Mouse (Mus musculus) kidney, embryonic 15.5 days (tissue): ENCODE measurements around the gene Cnot6. TPM values are rescaled to one million over a fixed set of nuclear protein-coding genes. Genes with fewer than 3 reads are reported as not detected.
A peak's percentile ranks its signal among the peaks of the same experiment; 100 is the strongest.

Source experiments
- ATAC-seq: fragments of 200-750 bp; cut with Nextera tagmentation; replicated peaks from 2 replicates; pipeline ENCODE4 v1.8.0; 2017; ENCODE audit warnings: moderate TSS enrichment; ENCODE audit not compliant: low FRiP score
- H3K27ac ChIP-seq: fragments of 300-500 bp; sonication (generic); 2 replicates; pipeline ENCODE4 v1.5.1; 2015; ENCODE audit warnings: mild to moderate bottlenecking, inconsistent platforms
- H3K27me3 ChIP-seq: fragments of 300-500 bp; sonication (generic); 2 replicates; pipeline ENCODE4 v1.6.1; 2015; ENCODE audit warnings: inconsistent platforms
- H3K36me3 ChIP-seq: fragments of 300-500 bp; sonication (generic); 2 replicates; pipeline ENCODE4 v1.6.1; 2015; ENCODE audit warnings: inconsistent platforms
- H3K4me1 ChIP-seq: fragments of 300-500 bp; sonication (generic); 2 replicates; pipeline ENCODE4 v1.6.1; 2015; ENCODE audit warnings: inconsistent platforms
- H3K4me2 ChIP-seq: fragments of 300-500 bp; sonication (generic); 2 replicates; pipeline ENCODE4 v1.6.1; 2015; ENCODE audit warnings: moderate library complexity, mild to moderate bottlenecking, inconsistent platforms
- H3K4me3 ChIP-seq: fragments of 300-500 bp; sonication (generic); replicated peaks from 2 replicates; pipeline ENCODE4 v1.5.1; 2015; ENCODE audit warnings: mild to moderate bottlenecking, inconsistent platforms
- H3K9ac ChIP-seq: fragments of 300-500 bp; sonication (generic); 2 replicates; pipeline ENCODE4 v1.6.1; 2015; ENCODE audit warnings: mild to moderate bottlenecking, inconsistent platforms
- H3K9me3 ChIP-seq: fragments of 300-500 bp; sonication (generic); replicated peaks from 2 replicates; pipeline ENCODE4 v1.6.1; 2016; ENCODE audit warnings: inconsistent platforms
- WGBS: fragments of 180-500 bp; shearing (Covaris S2); methylation state at CpG from one replicate; pipeline ENCODE4 v1.1.7; 2015; ENCODE audit warnings: mixed read lengths; 5-methylcytosine and 5-hydroxymethylcytosine counted together
- polyA plus RNA-seq: library from polyadenylated mRNA; unstranded; fragments of >200 nt; fragmentation: Nextera tagmentation; extraction: Ambion mirVana; gene quantifications from 2 replicates; pipeline ENCODE4 v1.2.1, GENCODE M21; 2015

Cnot6 gene
- polyA plus RNA-seq: 67.1 and 70.8 TPM in 2 replicates

DNA sequence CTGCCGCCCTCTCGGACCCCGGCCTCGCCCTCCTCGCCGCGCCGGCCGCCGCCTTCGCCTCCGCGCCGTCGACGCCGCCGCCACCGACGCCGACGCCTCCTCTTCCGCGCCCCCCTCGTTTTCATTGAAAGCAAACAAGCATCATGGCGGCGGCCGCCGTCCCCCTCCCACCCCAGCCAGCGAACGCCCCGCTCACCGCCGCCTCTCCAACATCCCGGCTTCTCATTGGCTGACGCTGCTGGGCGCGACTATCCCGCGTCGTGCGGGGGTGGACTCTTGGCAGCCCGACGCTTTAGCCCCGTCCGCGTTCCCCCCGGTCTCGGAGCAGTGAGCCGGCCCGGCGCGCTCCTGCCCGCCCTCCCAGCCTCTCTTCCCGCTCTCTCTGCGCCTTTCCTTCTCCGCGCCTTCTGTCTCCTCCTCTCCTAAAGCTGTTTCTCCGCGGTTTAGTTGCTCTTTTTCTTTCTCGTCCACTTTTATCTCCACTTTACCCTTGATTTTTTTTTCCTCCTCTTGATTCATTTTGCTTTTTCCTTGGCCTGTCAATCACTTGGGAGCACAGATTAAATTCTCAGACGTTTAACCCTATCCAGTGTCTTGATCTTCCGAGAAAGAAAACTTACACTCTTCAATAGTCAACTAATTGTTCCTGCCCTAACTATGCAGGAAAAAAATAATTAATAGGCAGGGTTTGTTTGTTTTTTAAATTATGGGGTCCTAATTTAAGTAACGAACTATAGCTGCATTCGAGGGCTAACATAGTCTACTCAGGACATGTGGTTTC lies at the start of gene Cnot6:
Cnot6 (minus strand) TSS at position 169 of the 781 bp plus-strand sequence.
- Histone ChIP-seq H3K27ac (peak within 1 kb of the TSS; percentile 96), H3K4me3 (peak within 1 kb of the TSS; percentile 97), H3K4me1 (peaks cover 27% of the 10 kb centered on the region), H3K9me3 (no peaks in the 10 kb centered on the region), H3K4me2 (peak within 1 kb of the TSS; percentile 69), H3K27me3 (no peaks in the 10 kb centered on the region), H3K9ac (peak within 1 kb of the TSS; percentile 97), H3K36me3 (peaks cover 4% of the 10 kb centered on the region)
- peak; percentile 97 for ATAC-seq
- under 1% methylated on average over 60 of the region's 65 CpGs for WGBS

DNA sequence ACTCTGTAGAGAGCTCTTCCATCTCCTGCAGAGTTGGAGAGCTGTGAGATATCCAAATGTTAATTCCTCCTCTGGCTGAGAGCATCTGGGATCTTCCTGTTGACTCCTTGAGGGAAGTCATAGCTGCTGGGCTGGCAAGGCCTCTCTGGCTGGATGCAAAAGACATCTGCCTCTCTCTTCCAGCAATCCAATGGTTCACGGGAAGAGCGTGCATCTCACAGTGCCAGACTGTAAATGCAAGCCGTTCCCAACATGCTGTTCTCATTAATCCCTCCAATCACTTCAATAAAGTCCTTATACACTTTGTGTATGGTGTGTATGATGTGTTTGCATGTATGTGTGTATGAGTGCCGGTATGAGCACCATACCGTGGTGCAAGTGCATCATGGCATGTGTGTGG lies 48.6 kb upstream of the Cnot6 start:
- Histone ChIP-seq H3K9me3 (no peaks in the 10 kb centered on the region), H3K27me3 (no peaks in the 10 kb centered on the region), H3K36me3 (no peaks in the 10 kb centered on the region), H3K27ac (no peak overlapping the region), H3K4me3 (no peak overlapping the region), H3K4me1 (peaks cover 18% of the 10 kb centered on the region), H3K4me2 (no peak overlapping the region), H3K9ac (no peak overlapping the region)
- 95% methylated on average over 5 of the region's 5 CpGs for WGBS
- no peak for ATAC-seq

DNA sequence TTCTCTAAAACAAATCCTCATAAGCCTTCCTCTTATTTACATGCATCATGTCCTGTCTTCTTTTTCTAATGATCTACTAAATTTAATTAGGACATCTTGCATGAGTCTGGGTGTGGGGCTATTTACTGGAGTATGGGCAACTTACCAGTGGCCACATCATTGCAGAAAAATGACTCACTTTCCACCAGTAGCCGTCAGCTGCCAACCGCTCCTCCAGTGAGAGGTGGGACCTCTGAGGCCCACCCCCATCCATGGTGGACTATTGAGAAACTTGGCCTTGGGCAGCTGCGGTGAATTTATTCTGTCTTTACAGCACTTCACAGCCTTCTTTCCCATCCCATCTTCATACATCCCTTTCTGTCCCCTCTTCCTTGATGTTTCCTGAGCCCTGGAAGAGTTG lies 45.6 kb upstream of the Cnot6 start:
- no peak overlapping the region for H3K9ac ChIP-seq
- 89% methylated on average over 3 of the region's 3 CpGs for WGBS
- H3K9me3 ChIP-seq: no peaks in the 10 kb centered on the region
- H3K4me2 ChIP-seq: no peak overlapping the region
- no peak overlapping the region for H3K27ac ChIP-seq
- H3K36me3 ChIP-seq: no peaks in the 10 kb centered on the region
- no peaks in the 10 kb centered on the region for H3K27me3 ChIP-seq
- no peak overlapping the region for H3K4me3 ChIP-seq
- peaks cover 9% of the 10 kb centered on the region; the same call in 1 of the 2 replicates for H3K4me1 ChIP-seq
- ATAC-seq: no peak

DNA sequence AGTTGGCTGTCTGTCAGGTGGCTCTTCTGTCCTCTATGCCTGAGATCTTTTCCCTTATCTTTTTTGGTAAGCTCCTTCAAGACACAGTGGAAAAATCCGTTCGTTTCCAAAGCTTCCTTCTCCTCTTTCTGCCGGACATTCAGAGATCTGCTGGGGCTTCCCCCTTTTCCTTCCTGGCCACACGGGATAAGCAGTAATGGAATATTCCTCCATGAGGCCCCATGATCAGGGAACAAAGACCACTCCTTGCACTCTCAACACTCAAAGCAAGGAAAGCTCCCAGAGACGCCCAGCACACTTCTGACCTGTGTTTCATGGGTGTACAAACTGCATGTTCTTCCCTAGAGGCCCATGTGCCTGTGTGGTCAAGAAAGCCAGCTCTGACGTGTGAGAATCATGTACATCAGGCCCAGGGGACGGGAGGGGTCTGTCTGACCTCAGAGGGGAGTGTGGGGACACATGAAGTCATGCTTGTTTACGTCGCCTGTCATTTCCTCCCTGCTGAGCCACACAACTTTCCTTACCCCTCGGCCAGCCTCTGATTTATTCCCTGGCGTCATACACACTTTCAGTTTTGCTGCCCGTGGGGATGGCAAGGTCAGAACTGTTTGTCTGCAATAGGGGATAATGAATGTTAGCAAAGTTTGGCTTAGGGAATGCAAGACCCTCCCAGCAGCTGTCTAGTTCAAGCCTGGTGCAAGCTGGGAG lies 42.6 kb upstream of the Cnot6 start:
- no peak overlapping the region for H3K4me2 ChIP-seq
- no peaks in the 10 kb centered on the region for H3K27me3 ChIP-seq
- no peaks in the 10 kb centered on the region for H3K9me3 ChIP-seq
- 43% methylated on average over 12 of the region's 12 CpGs for WGBS
- no peaks in the 10 kb centered on the region for H3K36me3 ChIP-seq
- H3K27ac ChIP-seq: peak overlapping the region; percentile 52; the same call in 1 of the 2 replicates
- no peak overlapping the region for H3K4me3 ChIP-seq
- peaks cover 9% of the 10 kb centered on the region; the same call in 1 of the 2 replicates for H3K4me1 ChIP-seq
- H3K9ac ChIP-seq: no peak overlapping the region
- ATAC-seq: no peak; the same call in 1 of the 2 replicates

DNA sequence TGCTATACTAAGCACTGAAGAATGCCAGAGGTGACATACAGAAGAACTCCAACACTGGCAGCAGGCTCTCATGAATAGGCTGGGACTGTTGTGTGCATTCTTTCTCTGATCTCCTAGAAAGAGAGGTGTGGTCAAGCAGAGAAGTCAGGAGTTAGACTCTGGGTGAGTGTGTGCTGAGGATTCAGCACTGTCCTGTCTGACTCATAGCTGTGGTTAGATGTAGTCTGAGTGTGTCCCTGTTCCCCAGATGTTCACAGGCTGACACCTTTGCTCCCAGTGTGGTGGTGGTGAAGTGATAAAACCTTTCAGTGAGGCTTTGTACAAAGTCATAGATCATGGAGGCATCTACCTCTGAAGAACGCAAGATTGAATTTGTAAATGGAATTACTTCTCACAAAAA lies 34.2 kb upstream of the Cnot6 start:
- H3K4me2 ChIP-seq: no peak overlapping the region
- no peak overlapping the region for H3K9ac ChIP-seq
- H3K4me1 ChIP-seq: no peaks in the 10 kb centered on the region
- ATAC-seq: no peak
- no peaks in the 10 kb centered on the region for H3K36me3 ChIP-seq
- H3K27me3 ChIP-seq: no peaks in the 10 kb centered on the region
- 96% methylated on average over 1 of the region's 1 CpGs for WGBS
- H3K4me3 ChIP-seq: no peak overlapping the region
- no peaks in the 10 kb centered on the region; the same call in 1 of the 2 replicates for H3K9me3 ChIP-seq
- H3K27ac ChIP-seq: no peak overlapping the region

DNA sequence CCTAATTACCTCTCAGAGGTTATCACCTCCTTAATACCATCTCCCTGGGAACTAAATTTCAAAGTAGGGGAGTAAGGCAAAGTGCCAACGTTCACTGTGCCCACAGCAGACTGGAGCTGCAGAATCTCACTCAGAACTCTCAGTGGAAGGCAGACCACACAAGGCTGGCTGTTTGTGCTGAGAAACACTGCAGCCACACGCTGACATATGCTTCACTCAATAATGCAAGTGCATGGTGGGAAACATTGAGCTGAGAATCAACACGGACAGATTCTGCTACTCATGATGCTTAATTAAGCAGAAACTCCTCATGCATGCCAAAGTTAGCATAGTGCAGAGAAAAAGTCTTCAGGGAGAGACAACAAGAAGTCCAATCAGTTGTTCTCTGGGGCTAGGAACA lies 33.3 kb upstream of the Cnot6 start:
- Histone ChIP-seq H3K27ac (no peak overlapping the region), H3K9me3 (no peaks in the 10 kb centered on the region; the same call in 1 of the 2 replicates), H3K9ac (no peak overlapping the region), H3K27me3 (no peaks in the 10 kb centered on the region), H3K4me2 (no peak overlapping the region), H3K4me1 (no peaks in the 10 kb centered on the region), H3K36me3 (no peaks in the 10 kb centered on the region), H3K4me3 (no peak overlapping the region)
- 73% methylated on average over 3 of the region's 3 CpGs for WGBS
- ATAC-seq: no peak

DNA sequence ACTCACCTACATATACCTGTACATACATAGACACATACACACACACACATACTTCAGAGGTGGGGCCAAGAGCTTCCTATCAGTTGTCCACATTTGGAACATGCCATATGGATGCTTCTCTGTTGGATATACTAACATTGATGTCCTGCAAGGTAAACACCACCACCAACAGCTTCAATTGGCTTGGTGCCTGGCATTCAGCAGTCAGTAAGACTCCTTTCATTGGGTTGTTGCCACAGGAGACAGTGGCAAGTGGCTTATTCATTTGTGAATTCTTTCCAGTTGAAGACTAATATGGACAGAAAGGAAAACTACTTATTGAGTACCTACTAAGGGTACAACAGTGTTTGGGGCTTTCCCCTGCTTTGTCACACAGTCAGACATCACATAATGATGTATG lies 32.5 kb upstream of the Cnot6 start:
- no peaks in the 10 kb centered on the region for H3K27me3 ChIP-seq
- no peaks in the 10 kb centered on the region for H3K4me1 ChIP-seq
- no peak overlapping the region for H3K4me3 ChIP-seq
- no peaks in the 10 kb centered on the region; the same call in 1 of the 2 replicates for H3K9me3 ChIP-seq
- no peaks in the 10 kb centered on the region for H3K36me3 ChIP-seq
- ATAC-seq: no peak
- no peak overlapping the region for H3K4me2 ChIP-seq
- no peak overlapping the region for H3K27ac ChIP-seq
- H3K9ac ChIP-seq: no peak overlapping the region

DNA sequence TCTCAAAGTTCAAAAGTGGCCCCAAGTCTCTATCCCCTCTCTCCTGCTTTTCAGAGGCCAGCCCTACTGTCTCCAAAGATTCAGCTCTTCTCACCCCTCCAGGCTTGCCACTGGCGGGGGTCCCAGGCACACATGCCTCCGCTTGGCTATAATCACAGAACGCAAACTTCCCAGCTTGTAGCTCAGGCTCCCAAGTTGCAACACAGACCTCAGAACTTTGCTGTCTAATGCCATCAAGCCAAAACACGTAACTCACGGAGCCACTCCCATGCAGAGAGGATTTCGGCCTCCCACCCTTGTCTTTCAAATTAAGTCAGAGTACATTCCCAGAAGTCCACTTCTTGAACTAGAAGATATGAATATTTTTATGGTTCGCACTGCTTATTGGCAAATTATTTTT lies 31.1 kb upstream of the Cnot6 start:
- Histone ChIP-seq H3K9ac (no peak overlapping the region), H3K27ac (no peak overlapping the region), H3K4me3 (no peak overlapping the region), H3K4me2 (no peak overlapping the region), H3K4me1 (no peaks in the 10 kb centered on the region), H3K27me3 (no peaks in the 10 kb centered on the region), H3K9me3 (no peaks in the 10 kb centered on the region), H3K36me3 (no peaks in the 10 kb centered on the region)
- WGBS: 86% methylated on average over 7 of the region's 7 CpGs
- ATAC-seq: no peak

DNA sequence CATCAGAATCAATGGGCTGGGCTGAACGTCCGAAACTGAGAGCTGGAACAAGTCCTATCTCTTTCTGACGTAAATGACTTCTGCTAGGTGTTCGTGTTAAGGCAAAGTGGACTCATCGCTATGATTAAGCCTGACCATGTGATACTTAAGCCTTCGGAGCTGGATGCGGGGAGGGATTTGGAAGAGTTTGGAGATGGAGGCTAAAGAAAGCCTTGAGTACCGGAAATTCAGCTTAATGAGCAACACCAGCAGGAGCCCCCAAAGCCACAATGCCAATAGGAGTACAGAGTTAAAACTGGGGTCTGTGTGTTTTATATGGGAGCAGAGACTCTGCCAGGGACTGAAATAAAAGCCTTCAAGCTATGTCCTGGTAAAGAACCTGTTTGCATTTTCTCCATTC lies 29.7 kb upstream of the Cnot6 start:
- H3K4me2 ChIP-seq: no peak overlapping the region
- H3K27me3 ChIP-seq: no peaks in the 10 kb centered on the region
- 87% methylated on average over 8 of the region's 8 CpGs for WGBS
- no peak overlapping the region for H3K27ac ChIP-seq
- H3K9me3 ChIP-seq: no peaks in the 10 kb centered on the region
- H3K36me3 ChIP-seq: no peaks in the 10 kb centered on the region
- H3K4me3 ChIP-seq: no peak overlapping the region
- H3K4me1 ChIP-seq: no peaks in the 10 kb centered on the region
- no peak overlapping the region for H3K9ac ChIP-seq
- ATAC-seq: no peak

DNA sequence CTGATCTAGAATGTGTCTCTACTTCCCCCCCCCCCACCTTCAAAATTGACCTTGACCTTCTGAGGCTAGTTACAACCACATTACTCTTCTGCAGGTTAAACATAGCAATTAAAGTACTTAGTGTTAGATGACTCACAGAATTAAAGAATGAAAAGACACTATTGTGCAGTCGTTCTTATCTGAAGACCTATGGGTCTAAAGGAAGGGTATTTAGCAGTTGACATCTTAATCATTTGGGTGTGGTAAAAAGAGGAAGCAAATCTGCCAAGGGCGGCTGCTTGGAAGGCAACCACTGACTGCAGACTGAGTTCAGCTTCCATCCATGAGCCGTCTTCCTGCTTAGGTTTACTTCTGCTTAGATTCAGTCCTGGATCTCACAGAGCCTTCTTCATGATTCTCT lies 27.3 kb upstream of the Cnot6 start:
- no peak for ATAC-seq
- WGBS: 71% methylated on average over 3 of the region's 3 CpGs
- no peaks in the 10 kb centered on the region for H3K27me3 ChIP-seq
- H3K4me1 ChIP-seq: no peaks in the 10 kb centered on the region
- H3K36me3 ChIP-seq: no peaks in the 10 kb centered on the region
- no peaks in the 10 kb centered on the region for H3K9me3 ChIP-seq
- H3K4me3 ChIP-seq: no peak overlapping the region
- H3K4me2 ChIP-seq: no peak overlapping the region
- H3K9ac ChIP-seq: no peak overlapping the region
- H3K27ac ChIP-seq: no peak overlapping the region

DNA sequence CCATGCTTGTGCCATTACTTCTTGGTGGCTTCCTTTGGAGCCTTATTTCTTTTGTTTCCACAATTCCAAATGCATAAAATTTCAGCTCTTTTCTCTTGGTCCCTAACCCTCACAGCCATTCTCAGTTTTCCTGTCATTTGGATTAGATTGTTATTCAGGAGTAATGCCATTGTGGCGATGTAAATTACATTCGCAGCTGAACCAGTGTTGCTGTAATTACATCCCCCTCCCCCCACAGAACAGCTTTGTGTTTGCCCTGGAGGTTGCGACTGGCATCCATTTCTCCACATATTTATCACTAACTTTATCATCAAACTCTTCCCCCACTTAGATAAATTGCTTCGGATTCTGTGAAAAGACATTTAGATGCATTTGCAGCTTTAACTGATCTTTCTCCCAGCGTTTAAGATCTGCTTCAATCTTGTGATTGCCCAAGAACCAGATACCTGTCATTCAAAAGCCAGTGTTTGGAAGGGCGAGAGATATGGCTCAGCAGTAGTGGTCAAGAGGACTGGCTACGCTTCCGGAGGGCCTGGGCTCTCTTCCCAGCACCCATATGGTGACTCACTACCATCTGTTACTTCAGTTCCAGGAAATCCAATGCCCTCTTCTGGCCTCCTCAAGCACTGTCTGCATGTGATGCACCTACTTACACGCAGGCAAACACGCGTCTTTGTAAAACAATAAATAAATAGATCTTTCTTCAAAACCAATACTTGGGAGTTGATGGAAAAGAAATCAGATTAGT lies 26.3 kb upstream of the Cnot6 start:
- no peak overlapping the region for H3K4me3 ChIP-seq
- no peak overlapping the region for H3K9ac ChIP-seq
- ATAC-seq: no peak
- no peaks in the 10 kb centered on the region for H3K36me3 ChIP-seq
- no peaks in the 10 kb centered on the region for H3K9me3 ChIP-seq
- no peaks in the 10 kb centered on the region for H3K27me3 ChIP-seq
- no peak overlapping the region for H3K27ac ChIP-seq
- H3K4me2 ChIP-seq: no peak overlapping the region
- no peaks in the 10 kb centered on the region for H3K4me1 ChIP-seq
- WGBS: 84% methylated on average over 11 of the region's 11 CpGs

DNA sequence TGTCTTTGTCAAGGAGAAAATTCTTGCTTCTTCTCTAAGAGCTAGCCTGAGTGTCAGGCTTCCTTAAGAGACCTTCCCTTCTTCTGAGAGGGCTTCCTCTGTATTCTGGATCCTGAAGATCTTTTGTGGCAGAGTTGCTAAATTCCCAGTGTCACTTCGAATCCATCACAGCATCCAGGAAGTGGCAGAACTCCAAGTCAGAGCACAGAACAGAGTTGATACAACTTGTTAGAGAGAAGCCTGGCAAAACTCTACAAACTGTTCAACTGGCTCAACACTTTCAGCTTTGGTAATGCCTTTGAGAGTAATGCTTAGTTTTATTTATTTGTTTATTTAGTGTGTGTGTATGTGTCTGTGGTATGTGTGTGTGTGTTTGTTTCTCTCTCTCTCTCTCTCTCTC lies 25.1 kb upstream of the Cnot6 start:
- WGBS: 35% methylated on average over 1 of the region's 1 CpGs
- H3K9me3 ChIP-seq: no peaks in the 10 kb centered on the region
- no peaks in the 10 kb centered on the region for H3K27me3 ChIP-seq
- no peak overlapping the region for H3K4me2 ChIP-seq
- no peak overlapping the region for H3K27ac ChIP-seq
- no peak overlapping the region for H3K9ac ChIP-seq
- H3K36me3 ChIP-seq: no peaks in the 10 kb centered on the region
- H3K4me1 ChIP-seq: no peaks in the 10 kb centered on the region
- no peak for ATAC-seq
- no peak overlapping the region for H3K4me3 ChIP-seq
